Mouse (Mus musculus) embryonic facial prominence, embryonic 11.5 days (tissue): ENCODE results near the gene Ankmy1. TPM values are rescaled to one million over a fixed set of nuclear protein-coding genes. Genes with fewer than 3 reads are reported as not detected.

Experiments
- ATAC-seq: fragments of 200-750 bp; cut with Nextera tagmentation; replicated peaks from 2 replicates; pipeline ENCODE4 v1.8.0; 2017; ENCODE audit warnings: low read depth; ENCODE audit not compliant: insufficient number of reproducible peaks, low FRiP score, low TSS enrichment
- DNase-seq: peaks from one replicate; pipeline ENCODE4 v3.0.0-alpha.2; 2015; ENCODE audit warnings: low spot score
- H3K27ac ChIP-seq: fragments of 300-500 bp; sonication (generic); replicated peaks from 2 replicates; pipeline ENCODE4 v1.5.1; 2014; ENCODE audit warnings: mild to moderate bottlenecking, low read depth, low read length, control low read depth
- H3K27me3 ChIP-seq: fragments of 300-500 bp; sonication (generic); 2 replicates; pipeline ENCODE4 v1.6.1; 2014; ENCODE audit warnings: mild to moderate bottlenecking, low read length, moderate library complexity, mixed read lengths; ENCODE audit not compliant: control insufficient read depth, insufficient read depth
- H3K36me3 ChIP-seq: fragments of 300-500 bp; sonication (generic); replicated peaks from 2 replicates; pipeline ENCODE4 v1.6.1; 2014; ENCODE audit warnings: low read depth, mild to moderate bottlenecking, low read length, moderate library complexity, mixed read lengths; ENCODE audit not compliant: control insufficient read depth, insufficient read depth
- H3K4me1 ChIP-seq: fragments of 300-500 bp; sonication (generic); 2 replicates; pipeline ENCODE4 v1.6.1; 2014; ENCODE audit warnings: low read length, mixed read lengths; ENCODE audit not compliant: control insufficient read depth, insufficient read depth
- H3K4me2 ChIP-seq: fragments of 300-500 bp; sonication (generic); 2 replicates; pipeline ENCODE4 v1.6.1; 2014; ENCODE audit warnings: low read depth, mild to moderate bottlenecking, control low read depth, low read length, moderate library complexity
- H3K4me3 ChIP-seq: fragments of 300-500 bp; sonication (generic); 2 replicates; pipeline ENCODE4 v1.5.1; 2014; ENCODE audit warnings: low read depth, low read length, control low read depth
- H3K9ac ChIP-seq: fragments of 300-500 bp; sonication (generic); replicated peaks from 2 replicates; pipeline ENCODE4 v1.6.1; 2014; ENCODE audit warnings: mild to moderate bottlenecking, control low read depth, low read length
- H3K9me3 ChIP-seq: fragments of 300-500 bp; sonication (generic); replicated peaks from 2 replicates; pipeline ENCODE4 v1.6.1; 2016; ENCODE audit warnings: mild to moderate bottlenecking, low read length, inconsistent platforms, mixed read lengths; ENCODE audit not compliant: control insufficient read depth
- WGBS: fragments of 180-500 bp; shearing (Covaris S2); extraction: QIAGEN DNeasy Blood & Tissue Kit; methylation state at CpG from one replicate; pipeline ENCODE4 v1.1.7; 2014; 5-methylcytosine and 5-hydroxymethylcytosine counted together
- polyA plus RNA-seq: library from polyadenylated mRNA; unstranded; fragments of >200 nt; fragmentation: Nextera tagmentation; extraction: Ambion mirVana; gene quantifications from 2 replicates; pipeline ENCODE4 v1.2.1, GENCODE M21; 2014

Gene Ankmy1
- polyA plus RNA-seq, 1 experiment from 2014 or later, result 0.67 TPM

DNA sequence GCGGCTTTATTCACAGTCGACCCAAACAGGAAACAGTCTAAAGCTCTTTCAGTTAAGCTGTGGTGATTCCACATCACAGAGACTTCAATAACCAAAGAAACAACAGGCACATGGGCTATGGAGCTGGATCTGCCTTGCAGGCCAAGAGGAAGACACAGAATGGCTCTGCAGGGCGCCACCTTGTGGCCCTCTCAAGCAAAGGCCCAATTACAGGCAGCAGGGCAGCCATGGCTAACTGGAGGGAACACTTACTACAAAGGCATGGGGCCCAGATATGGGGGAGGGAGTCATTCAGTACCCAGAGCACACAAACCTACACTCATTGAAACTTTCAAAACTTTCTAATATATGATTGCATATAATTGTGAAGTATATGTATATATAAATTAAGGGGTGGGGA is 7.6 kb downstream of the Ankmy1 start:
- Histone ChIP-seq H3K4me1 (no peaks in the 10 kb centered on the region), H3K4me2 (no peak overlapping the region), H3K4me3 (no peak overlapping the region), H3K36me3 (no peaks in the 10 kb centered on the region), H3K9me3 (no peaks in the 10 kb centered on the region), H3K9ac (no peak overlapping the region), H3K27me3 (no peaks in the 10 kb centered on the region), H3K27ac (no peak overlapping the region)
- DNase-seq (peak; percentile 90), ATAC-seq (peak; percentile 71)
- 9% methylated on average over 3 of the region's 3 CpGs for WGBS

DNA sequence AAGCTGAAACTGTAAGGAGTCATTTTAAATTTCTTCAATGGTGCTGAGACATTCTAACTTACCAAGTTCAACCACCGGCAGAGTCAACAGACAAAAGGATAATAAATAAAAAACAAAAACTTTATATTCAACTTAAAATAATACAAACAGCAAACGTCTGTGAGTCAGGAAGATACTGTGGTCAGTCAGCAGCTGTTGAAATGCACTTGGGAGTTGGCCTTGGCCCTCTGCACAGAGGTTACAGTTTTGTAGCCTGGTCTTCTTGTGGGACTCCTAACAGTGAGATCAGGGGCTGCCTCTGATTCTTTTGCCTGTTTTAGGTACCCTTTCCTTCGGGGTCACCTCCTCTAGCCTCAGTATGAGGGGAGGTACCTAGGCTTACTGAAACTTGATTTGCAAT is 8.8 kb downstream of the Ankmy1 start:
- Histone ChIP-seq H3K4me3 (no peak overlapping the region), H3K36me3 (no peaks in the 10 kb centered on the region), H3K27ac (no peak overlapping the region), H3K4me2 (no peak overlapping the region), H3K9ac (no peak overlapping the region), H3K27me3 (no peaks in the 10 kb centered on the region), H3K4me1 (no peaks in the 10 kb centered on the region), H3K9me3 (no peaks in the 10 kb centered on the region)
- no peak for ATAC-seq
- 68% methylated on average over 3 of the region's 3 CpGs for WGBS
- DNase-seq, result no peak

DNA sequence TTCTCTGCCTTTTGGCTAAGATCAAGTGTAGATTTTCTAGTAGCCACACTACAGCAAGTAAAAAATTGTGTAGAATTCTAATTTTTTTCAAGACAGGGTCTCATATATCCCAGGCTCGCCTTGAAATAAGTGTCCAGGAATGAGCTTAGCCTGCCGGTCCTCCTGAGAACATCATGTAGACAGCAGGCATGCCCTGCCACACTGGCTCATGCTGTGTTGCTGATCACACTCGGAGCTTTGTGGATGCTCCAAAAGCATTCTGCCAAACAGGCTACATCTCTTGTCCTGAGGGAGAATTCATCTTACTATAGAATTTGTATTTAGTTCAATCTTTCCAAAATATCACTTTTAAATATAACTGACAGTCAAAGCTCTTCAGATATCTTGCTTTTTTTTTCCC is 9.9 kb downstream of the Ankmy1 start:
- Histone ChIP-seq H3K4me3 (no peak overlapping the region), H3K9me3 (no peaks in the 10 kb centered on the region), H3K27ac (no peak overlapping the region), H3K4me1 (no peaks in the 10 kb centered on the region), H3K9ac (no peak overlapping the region), H3K27me3 (no peaks in the 10 kb centered on the region), H3K4me2 (no peak overlapping the region), H3K36me3 (no peaks in the 10 kb centered on the region)
- DNase-seq (no peak), ATAC-seq (no peak)
- WGBS, result 65% methylated on average over 3 of the region's 3 CpGs

- 77% methylated on average over 7 of the region's 7 CpGs for WGBS
These were observed 13.6 kb downstream of the Ankmy1 start for GRCm38 (mm10) chr1:92888901-92889655.

DNA sequence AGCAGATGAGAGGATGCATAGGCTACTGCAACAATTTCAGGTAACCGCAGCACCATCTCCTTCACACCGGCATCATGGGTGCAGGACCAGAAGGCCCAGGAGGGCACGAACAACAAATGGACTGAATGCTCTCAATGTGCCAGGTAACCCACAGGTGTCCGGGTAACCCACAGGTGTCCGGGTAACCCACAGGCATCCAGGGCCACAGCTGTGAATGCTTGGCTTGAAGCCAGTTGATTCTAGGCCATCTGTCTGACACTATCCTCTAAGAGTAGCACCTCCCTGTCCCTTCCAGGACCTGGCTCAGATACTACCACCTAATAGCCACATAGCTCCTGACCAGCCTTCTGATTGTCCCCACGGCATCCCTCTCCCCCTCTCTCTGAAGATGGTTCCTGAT is 20.7 kb downstream of the Ankmy1 start:
- 87% methylated on average over 6 of the region's 6 CpGs for WGBS
- H3K4me1 ChIP-seq, result no peaks in the 10 kb centered on the region
- DNase-seq, result no peak

More at GRCm38 (mm10) chr1:92888901-92889655, 13.6 kb downstream of the Ankmy1 start:
- Histone ChIP-seq H3K36me3 (no peaks in the 10 kb centered on the region), H3K9ac (no peak overlapping the region), H3K4me2 (no peak overlapping the region), H3K9me3 (no peaks in the 10 kb centered on the region), H3K27ac (no peak overlapping the region), H3K27me3 (no peaks in the 10 kb centered on the region), H3K4me3 (no peak overlapping the region), H3K4me1 (no peaks in the 10 kb centered on the region)
- ATAC-seq, result no peak
- DNase-seq, result no peak

DNA sequence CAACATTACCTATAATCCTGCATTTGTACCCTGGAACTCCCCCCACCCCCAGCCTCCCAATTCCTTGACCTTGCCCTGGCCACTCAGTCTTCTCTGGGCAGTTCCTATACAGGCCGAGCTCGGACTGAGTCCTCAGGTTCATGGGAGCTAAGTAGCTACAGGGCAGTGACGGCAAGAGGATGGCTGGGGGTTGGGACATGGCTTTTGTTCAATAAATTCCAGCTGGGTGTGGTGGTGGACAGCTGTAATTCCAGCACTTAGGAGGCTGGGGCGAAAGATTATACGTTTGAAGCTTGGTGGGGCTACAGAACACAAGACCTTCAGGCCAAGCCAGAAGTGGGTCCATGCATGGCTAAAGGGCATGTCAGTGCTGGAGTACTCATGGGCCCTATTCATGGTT is 22.6 kb downstream of the Ankmy1 start:
- Histone ChIP-seq H3K27ac (no peak overlapping the region), H3K27me3 (no peaks in the 10 kb centered on the region), H3K36me3 (no peaks in the 10 kb centered on the region), H3K9me3 (no peaks in the 10 kb centered on the region), H3K9ac (no peak overlapping the region), H3K4me2 (no peak overlapping the region), H3K4me3 (no peak overlapping the region), H3K4me1 (no peaks in the 10 kb centered on the region)
- no peak for DNase-seq
- WGBS, result 68% methylated on average over 5 of the region's 5 CpGs
- ATAC-seq, result no peak

More for the DNA sequence above, 20.7 kb downstream of the Ankmy1 start:
- Histone ChIP-seq H3K4me3 (no peak overlapping the region), H3K9me3 (no peaks in the 10 kb centered on the region), H3K27ac (no peak overlapping the region), H3K4me2 (no peak overlapping the region), H3K27me3 (no peaks in the 10 kb centered on the region), H3K36me3 (no peaks in the 10 kb centered on the region), H3K9ac (no peak overlapping the region)
- ATAC-seq, result no peak

GRCm38 (mm10) chr1:92879266-92879665 is 23.4 kb downstream of the Ankmy1 start:
- no peak overlapping the region for H3K27ac ChIP-seq
- no peak overlapping the region for H3K4me3 ChIP-seq
- H3K9ac ChIP-seq, result no peak overlapping the region
- no peaks in the 10 kb centered on the region for H3K9me3 ChIP-seq
- no peak for DNase-seq
- H3K4me1 ChIP-seq, result no peaks in the 10 kb centered on the region
- no peak overlapping the region for H3K4me2 ChIP-seq
- H3K36me3 ChIP-seq, result no peaks in the 10 kb centered on the region
- no peaks in the 10 kb centered on the region for H3K27me3 ChIP-seq
- WGBS, result 84% methylated on average over 12 of the region's 12 CpGs
- ATAC-seq, result no peak

DNA sequence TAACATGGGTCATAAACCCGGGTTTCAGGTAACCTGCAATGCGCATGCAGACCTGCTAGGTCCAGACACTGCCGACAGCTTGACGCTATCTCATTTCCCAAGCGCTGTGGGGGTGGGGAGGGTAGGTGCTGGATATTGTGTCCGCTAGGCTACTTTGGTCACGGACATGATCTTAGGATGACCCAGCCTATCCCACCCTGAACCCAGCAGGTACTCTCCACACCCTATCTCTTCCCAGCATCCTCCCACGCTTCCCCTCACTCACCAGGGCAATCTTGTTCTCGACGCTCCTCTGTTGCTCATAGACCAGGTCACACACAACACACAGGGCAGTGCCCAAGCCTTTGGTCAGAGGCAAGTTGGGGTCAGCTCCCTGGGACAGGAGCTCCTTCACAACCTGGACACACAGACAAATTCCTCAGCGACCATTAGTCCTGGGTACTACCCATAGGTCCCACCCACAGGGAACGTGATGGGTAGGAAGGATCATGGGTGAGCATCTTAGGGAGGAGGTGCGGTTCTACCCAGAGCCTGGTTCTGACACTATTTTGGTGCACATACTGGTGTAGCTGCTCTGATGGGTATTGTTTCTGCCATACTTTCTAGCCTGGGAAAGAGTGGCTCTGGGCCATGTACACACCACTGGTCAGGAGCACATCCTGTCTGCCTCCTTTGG is 24.5 kb downstream of the Ankmy1 start:
- WGBS, result 85% methylated on average over 13 of the region's 13 CpGs
- no peaks in the 10 kb centered on the region for H3K36me3 ChIP-seq
- H3K4me2 ChIP-seq, result no peak overlapping the region
- H3K4me1 ChIP-seq, result no peaks in the 10 kb centered on the region
- ATAC-seq (no peak), DNase-seq (no peak)
- H3K9me3 ChIP-seq, result no peaks in the 10 kb centered on the region
- H3K9ac ChIP-seq, result no peak overlapping the region
- no peak overlapping the region for H3K4me3 ChIP-seq
- H3K27me3 ChIP-seq, result no peaks in the 10 kb centered on the region
- no peak overlapping the region for H3K27ac ChIP-seq
